Mouse (Mus musculus) C2C12 (cell line): Measurements from ENCODE around the gene Cradd. TPM values are rescaled to one million over a fixed set of nuclear protein-coding genes. Genes with fewer than 3 reads are reported as not detected.

Experiments used
- H3K27me3 ChIP-seq: one replicate; pipeline ENCODE4 v1.6.1; 2011; ENCODE audit not compliant: control insufficient read depth, insufficient read depth, insufficient read length
- H3K36me3 ChIP-seq: one replicate; pipeline ENCODE4 v1.6.1; 2011; ENCODE audit not compliant: control insufficient read depth, insufficient read depth
- H3K4me3 ChIP-seq: one replicate; pipeline ENCODE4 v1.5.1; 2011; ENCODE audit warnings: mild to moderate bottlenecking, control low read depth; ENCODE audit not compliant: poor library complexity, insufficient read depth, severe bottlenecking
- H3K79me2 ChIP-seq: one replicate; pipeline ENCODE4 v1.6.1; 2011; ENCODE audit not compliant: control insufficient read depth, insufficient read depth
- H3K79me3 ChIP-seq: one replicate; pipeline ENCODE4 v1.6.1; 2011; ENCODE audit warnings: low read depth, control low read depth
- H3ac ChIP-seq: one replicate; pipeline ENCODE3; 2011; ENCODE audit warnings: low read depth; ENCODE audit not compliant: control insufficient read depth, insufficient read length
- CEBPB ChIP-seq: IDR thresholded peaks from one replicate; pipeline ENCODE4 v1.6.1; 2011; ENCODE audit warnings: low read depth, mild to moderate bottlenecking, control low read depth, moderate library complexity
- CTCF ChIP-seq: IDR thresholded peaks from one replicate; pipeline ENCODE4 v1.5.1; 2011; ENCODE audit not compliant: control insufficient read depth, insufficient read depth, insufficient read length
- FOSL1 ChIP-seq: IDR thresholded peaks from one replicate; pipeline ENCODE4 v1.8.0; 2011; ENCODE audit warnings: mild to moderate bottlenecking, low read length; ENCODE audit not compliant: poor library complexity, insufficient read depth, severe bottlenecking
- MAX ChIP-seq: IDR thresholded peaks from one replicate; pipeline ENCODE4 v1.6.1; 2011; ENCODE audit warnings: mild to moderate bottlenecking, control low read depth
- MYOD1 ChIP-seq: IDR thresholded peaks from one replicate; pipeline ENCODE4 v1.6.1; 2011; ENCODE audit warnings: low read depth; ENCODE audit not compliant: control insufficient read depth, insufficient read length
- MYOG ChIP-seq: IDR thresholded peaks from one replicate; pipeline ENCODE4 v1.6.1; 2011; ENCODE audit not compliant: control insufficient read depth, insufficient read length; ENCODE audit errors: extremely low read depth
- USF1 ChIP-seq: IDR thresholded peaks from one replicate; pipeline ENCODE4 v1.6.1; 2011; ENCODE audit warnings: low read depth, mild to moderate bottlenecking, control low read depth, moderate library complexity
- polyA plus RNA-seq: library from polyadenylated mRNA; unstranded; fragments of >200 nt; fragmentation: generic; extraction: Trizol; gene quantifications from one replicate; pipeline ENCODE4 v1.2.1, GENCODE M21; 2012; ENCODE audit warnings: missing spikeins

Cradd gene
- polyA plus RNA-seq, 1 experiment: 4.5 TPM

DNA sequence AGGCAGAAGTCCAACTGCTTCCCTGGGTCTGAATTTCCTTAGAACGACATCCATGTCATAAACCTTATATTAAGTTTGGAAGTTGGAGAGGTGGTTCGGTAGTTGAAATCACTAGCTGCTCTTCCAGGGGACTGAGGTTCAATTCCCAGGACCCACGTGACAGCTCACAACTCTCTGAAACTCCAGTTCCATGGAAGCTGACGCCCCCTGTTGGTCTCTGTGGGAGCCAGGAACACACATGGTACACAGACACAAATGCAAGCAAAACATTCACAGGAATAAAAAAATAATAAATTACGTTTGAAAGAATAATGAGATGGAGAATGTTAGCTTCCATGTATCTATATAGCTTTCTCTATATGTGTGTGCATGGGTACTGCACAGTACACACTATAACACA, 16.0 kb downstream of the Cradd start:
- no peak for TF ChIP-seq MAX
- TF ChIP-seq USF1: no peak
- TF ChIP-seq MYOD1: no peak
- no peak for TF ChIP-seq CEBPB
- no peak for TF ChIP-seq MYOG
- TF ChIP-seq CTCF: no peak
- TF ChIP-seq FOSL1: no peak

DNA sequence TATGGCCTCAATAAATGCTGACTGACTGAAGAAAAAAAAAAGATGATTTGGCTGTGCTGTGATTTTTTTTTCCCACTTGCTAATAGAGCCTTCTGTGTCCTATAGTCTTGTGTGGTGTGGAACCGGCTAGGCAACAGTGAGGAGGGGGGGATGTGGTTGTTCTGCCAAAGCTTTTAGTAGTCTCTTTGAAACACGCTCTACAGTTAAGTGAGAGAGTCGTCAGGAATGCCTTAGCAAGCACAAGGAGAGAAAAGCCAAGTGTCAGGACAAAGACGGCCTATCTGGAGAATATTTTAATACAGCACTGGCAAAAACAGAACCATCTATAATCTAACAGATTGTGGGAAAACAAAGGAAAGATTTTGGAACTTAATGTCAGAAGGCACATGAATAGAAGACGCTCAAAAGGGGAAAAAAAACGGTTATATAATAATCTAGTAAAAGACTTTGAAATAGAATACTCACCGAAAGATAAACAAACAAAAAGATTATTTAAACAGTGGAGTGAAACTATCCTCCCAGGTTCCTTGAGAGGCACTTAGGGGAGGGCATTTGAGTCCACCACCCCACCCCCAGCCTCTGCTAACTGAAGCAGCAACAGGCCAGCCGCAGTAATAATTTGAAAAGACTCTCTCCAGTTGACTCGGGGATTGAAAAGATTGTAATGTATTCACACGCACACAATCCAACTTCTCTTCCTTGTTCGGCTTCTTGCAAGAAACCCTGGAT, 16.9 kb downstream of the Cradd start:
- no peak overlapping the region for H3ac ChIP-seq
- TF ChIP-seq MYOD1: no peak
- no peak for TF ChIP-seq MAX
- no peak for TF ChIP-seq FOSL1
- no peak for TF ChIP-seq USF1
- TF ChIP-seq CEBPB: no peak
- TF ChIP-seq CTCF: no peak
- no peak for TF ChIP-seq MYOG
- H3K79me2 ChIP-seq: no peaks in the 10 kb centered on the region
- no peaks in the 10 kb centered on the region for H3K36me3 ChIP-seq
- no peak overlapping the region for H3K4me3 ChIP-seq
- H3K79me3 ChIP-seq: no peaks in the 10 kb centered on the region
- no peaks in the 10 kb centered on the region for H3K27me3 ChIP-seq

More for the DNA sequence above, 16.0 kb downstream of the Cradd start:
- H3K27me3 ChIP-seq: no peaks in the 10 kb centered on the region
- no peak overlapping the region for H3K4me3 ChIP-seq
- no peaks in the 10 kb centered on the region for H3K36me3 ChIP-seq
- H3ac ChIP-seq: no peak overlapping the region
- no peaks in the 10 kb centered on the region for H3K79me2 ChIP-seq
- H3K79me3 ChIP-seq: no peaks in the 10 kb centered on the region

DNA sequence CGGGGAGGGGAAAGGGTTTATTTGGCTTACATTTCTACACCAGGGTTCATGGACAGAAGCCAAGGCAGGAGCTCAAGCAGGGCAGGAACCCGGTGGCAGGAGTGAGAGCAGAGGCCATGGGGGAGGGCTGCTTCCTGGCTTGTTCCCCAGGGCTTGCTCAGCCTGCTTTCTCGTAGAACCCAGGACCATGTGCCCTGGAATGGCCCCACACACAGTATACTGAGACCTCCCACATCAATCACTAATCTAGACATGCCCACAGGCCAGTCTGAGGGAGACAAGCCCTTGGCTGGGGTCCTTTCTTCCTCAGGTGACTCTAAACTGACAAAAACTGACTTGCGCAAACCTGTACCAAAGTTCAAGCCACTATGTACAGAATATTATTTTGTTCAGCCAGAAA, 19.7 kb downstream of the Cradd start:
- Histone ChIP-seq H3K79me2 (no peaks in the 10 kb centered on the region), H3K4me3 (no peak overlapping the region), H3K36me3 (no peaks in the 10 kb centered on the region), H3K27me3 (no peaks in the 10 kb centered on the region), H3ac (no peak overlapping the region), H3K79me3 (no peaks in the 10 kb centered on the region)
- TF ChIP-seq CEBPB (no peak), USF1 (no peak), MAX (no peak), MYOD1 (no peak), MYOG (no peak), CTCF (no peak), FOSL1 (no peak)

DNA sequence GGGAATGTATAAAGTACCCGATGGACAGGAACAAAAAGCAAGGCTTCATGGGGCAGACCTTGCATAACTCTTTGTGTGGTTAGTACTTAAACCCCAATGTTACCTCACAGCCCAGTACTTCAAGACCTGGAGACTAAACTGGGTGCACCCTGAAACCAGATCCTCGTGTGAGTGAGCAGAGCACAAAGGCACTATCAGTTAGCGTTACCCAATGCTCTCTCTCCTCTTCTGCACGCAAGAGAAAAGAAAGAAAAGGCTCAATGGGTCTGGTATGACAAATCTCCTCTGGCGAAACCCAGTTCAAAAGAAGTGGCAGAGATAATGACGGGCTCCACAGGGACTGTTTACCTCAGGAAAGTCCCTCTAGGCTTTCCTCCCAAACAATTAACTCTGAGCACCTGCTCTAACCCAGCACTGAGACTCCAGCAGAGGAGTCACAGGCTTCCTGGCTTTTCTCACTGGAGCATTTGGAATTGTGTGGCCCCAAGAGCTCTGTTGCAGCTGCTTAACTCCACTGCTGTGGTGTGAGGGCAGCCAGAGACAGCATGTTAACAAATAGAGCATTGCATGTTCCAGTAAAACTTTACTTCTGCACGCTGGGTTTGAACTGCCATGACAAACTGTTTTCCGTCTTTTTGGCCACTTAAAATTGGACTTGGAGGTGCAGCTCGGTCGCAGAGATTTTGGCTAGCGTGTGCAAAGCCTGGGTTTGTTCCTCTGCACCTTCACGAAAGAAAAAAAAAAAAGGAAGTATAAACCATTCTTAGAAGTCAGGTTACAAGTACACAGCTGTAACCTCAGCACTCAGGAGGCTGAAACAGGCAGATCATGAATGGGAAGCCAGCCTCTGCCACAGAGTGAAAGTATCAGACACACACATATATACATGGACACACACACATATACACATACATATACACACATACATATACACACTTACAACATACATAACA, 21.4 kb downstream of the Cradd start:
- H3K4me3 ChIP-seq: no peak overlapping the region
- no peaks in the 10 kb centered on the region for H3K79me2 ChIP-seq
- H3K79me3 ChIP-seq: no peaks in the 10 kb centered on the region
- TF ChIP-seq CTCF (no peak), MYOD1 (no peak), USF1 (no peak), CEBPB (no peak), MYOG (no peak), MAX (no peak), FOSL1 (no peak)
- no peaks in the 10 kb centered on the region for H3K36me3 ChIP-seq
- no peaks in the 10 kb centered on the region for H3K27me3 ChIP-seq
- no peak overlapping the region for H3ac ChIP-seq

DNA sequence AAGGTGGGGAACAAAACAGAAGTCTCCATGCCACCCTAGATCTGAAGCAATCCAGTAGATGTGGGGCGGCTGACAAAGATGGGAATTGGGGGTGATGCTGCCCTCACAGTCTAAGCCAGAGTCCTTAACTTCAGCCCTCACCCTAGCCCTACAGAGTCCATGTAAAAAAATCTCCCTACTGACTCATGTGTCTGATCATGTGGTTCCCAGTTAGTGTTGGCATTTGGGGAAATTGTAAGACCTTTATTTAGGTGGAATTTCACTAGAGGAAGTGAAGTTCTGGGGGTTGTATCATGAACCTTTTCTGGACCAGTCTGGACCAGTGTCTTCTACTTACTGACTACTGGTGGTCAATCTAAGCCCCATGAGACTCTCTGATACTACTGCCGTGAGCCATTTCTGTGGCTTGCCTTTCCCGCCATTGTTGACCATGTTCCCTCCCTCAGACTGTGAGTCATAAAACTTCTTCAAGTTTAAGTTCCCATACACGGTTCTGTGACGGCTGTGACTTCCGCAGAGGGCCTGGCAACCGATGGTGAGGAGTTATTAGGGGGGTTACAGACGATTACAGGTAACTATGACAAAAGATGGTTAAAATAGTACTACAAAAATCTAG, 23.6 kb downstream of the Cradd start:
- no peak overlapping the region for H3K4me3 ChIP-seq
- H3K79me3 ChIP-seq: no peaks in the 10 kb centered on the region
- TF ChIP-seq FOSL1 (no peak), USF1 (peak; percentile 57), CEBPB (no peak), MAX (no peak), MYOD1 (no peak), MYOG (no peak)
- H3K79me2 ChIP-seq: no peaks in the 10 kb centered on the region
- no peaks in the 10 kb centered on the region for H3K36me3 ChIP-seq
- H3ac ChIP-seq: no peak overlapping the region
- H3K27me3 ChIP-seq: no peaks in the 10 kb centered on the region
